Mouse (Mus musculus): ENCODE measurements at regions not wholly inside any gene's neighbourhood (a gene's known extent, or its start where the extent isn't known, plus 50 kb on each side); places are given as distances from the start of the nearest gene placed in this dataset.

DNA sequence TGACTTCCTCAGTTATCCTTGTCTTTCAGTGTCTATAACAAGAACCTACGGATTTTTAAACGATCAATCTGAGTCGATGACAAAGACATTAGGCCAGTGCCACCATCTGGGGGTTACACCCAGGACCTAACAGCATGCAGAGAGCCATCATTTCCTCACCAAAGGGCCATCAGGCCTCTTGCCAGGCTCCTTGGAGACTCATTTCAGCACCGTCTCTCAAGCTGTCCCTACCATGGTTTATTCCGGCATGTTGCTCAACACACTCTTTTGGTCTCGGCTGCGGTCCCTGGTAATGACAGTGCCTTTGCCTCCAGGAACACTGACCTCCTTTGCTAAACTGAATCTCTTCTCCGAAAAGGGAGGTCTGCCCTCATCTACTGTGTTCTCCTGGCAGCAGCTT, 144.4 kb upstream of the Gm15217 start:
- Histone ChIP-seq H3K79me2 (ENCODE audit: control insufficient read depth, insufficient read depth, low read length, poor library complexity) (no peaks in the 10 kb centered on the region), H3K27me3 (ENCODE audit: control insufficient read depth in 1 of 2, insufficient read depth in 2 of 2, low read length in 2 of 2) (no peaks in the 10 kb centered on the region), H3K4me1 (ENCODE audit: control insufficient read depth in 1 of 2, insufficient read depth in 2 of 2, low read length in 2 of 2) (no peaks in the 10 kb centered on the region), H3K36me3 (ENCODE audit: control insufficient read depth in 1 of 2, insufficient read depth in 2 of 2, low read length in 2 of 2) (no peaks in the 10 kb centered on the region), H3K9me3 (replicated peaks; ENCODE audit: insufficient read depth, low read length) (no peaks in the 10 kb centered on the region), H3K4me3 (ENCODE audit: control insufficient read depth in 1 of 2, insufficient read depth in 1 of 2, low read depth in 2 of 2, low read length in 2 of 2) (no peak overlapping the region), H3K9ac (ENCODE audit: control insufficient read depth, low read depth, low read length, poor library complexity, severe bottlenecking) (no peak overlapping the region), H3K27ac (ENCODE audit: control insufficient read depth, low read depth, low read length) (no peak overlapping the region)
- no peak for DNase-seq (ENCODE audit: low read depth, low spot score)
- TF ChIP-seq UBTF (IDR thresholded peaks at IDR 0.05; ENCODE audit: borderline replicate concordance, insufficient read depth, low read depth, low read length), result no peak
- no peak for TF ChIP-seq NRF1 (IDR thresholded peaks at IDR 0.05; ENCODE audit: insufficient read depth, low read depth, low read length, poor library complexity, severe bottlenecking)
- no peak for TF ChIP-seq USF1 (IDR thresholded peaks at IDR 0.05; ENCODE audit: low read depth, low read length)
- TF ChIP-seq ETS1 (IDR thresholded peaks at IDR 0.05; ENCODE audit: low read depth, low read length), result no peak
- no peak for TF ChIP-seq MYB (IDR thresholded peaks at IDR 0.05; ENCODE audit: low read depth, low read length)
- TF ChIP-seq MEF2A (IDR thresholded peaks at IDR 0.05; ENCODE audit: extremely low read depth, insufficient replicate concordance, low read depth, low read length, poor library complexity, severe bottlenecking), result no peak
- TF ChIP-seq CHD1 (IDR thresholded peaks at IDR 0.05; ENCODE audit: low read depth, low read length), result no peak

DNA sequence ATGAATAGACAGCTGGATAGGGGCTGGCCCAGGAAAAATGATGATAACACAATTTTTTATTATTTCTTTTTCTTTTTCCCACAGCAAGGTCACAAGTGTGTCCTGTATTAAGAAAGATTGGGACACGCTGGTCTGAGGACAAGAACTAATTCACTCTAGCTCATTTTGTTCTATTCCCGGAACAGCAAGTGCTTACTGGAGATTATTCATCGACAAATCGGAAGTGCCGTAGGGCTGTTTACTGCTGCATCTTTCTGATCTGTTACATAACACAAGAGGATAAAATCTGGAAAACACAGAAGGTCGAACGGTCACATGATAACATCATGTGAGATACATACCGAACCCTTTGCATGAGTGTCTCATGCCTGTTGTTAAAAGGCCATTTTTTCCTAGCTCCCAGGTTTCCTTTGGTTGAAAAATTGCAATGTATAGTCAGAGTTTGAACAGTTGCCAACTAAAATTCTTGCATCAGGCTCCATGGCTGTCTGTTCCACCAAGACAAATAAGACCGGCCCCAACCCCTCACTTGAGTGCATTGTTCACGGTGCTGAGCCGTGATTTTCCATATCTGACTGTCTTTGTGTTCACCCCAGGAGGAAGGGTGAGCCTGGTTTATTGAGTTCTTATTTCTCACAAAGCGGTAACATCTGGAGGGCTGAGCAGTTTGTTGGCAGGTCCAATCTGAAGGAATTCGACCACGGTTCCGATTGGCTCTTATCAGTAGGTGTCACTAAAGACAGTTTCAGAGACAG, 139.0 kb upstream of the Gm15217 start:
- no peaks in the 10 kb centered on the region for H3K79me2 ChIP-seq (ENCODE audit: control insufficient read depth, insufficient read depth, low read length, poor library complexity)
- TF ChIP-seq MEF2A (IDR thresholded peaks at IDR 0.05; ENCODE audit: extremely low read depth, insufficient replicate concordance, low read depth, low read length, poor library complexity, severe bottlenecking) (no peak), ZNF384 (IDR thresholded peaks at IDR 0.05; ENCODE audit: low read depth, low read length) (no peak), MAX (IDR thresholded peaks at IDR 0.05; ENCODE audit: low read length) (no peak), TBP (IDR thresholded peaks at IDR 0.05; ENCODE audit: low read depth, low read length) (no peak), ZMIZ1 (IDR thresholded peaks at IDR 0.05; ENCODE audit: low read depth, low read length) (no peak), ZC3H11A (IDR thresholded peaks at IDR 0.05; ENCODE audit: low read depth, low read length) (no peak), CTCF (IDR thresholded peaks at IDR 0.05 in 2 of 3, conservative IDR thresholded peaks at IDR 0.05 in 1 of 3; ENCODE audit: control insufficient read depth in 1 of 3, insufficient read depth in 1 of 3, low read depth in 2 of 3, low read length in 3 of 3, poor library complexity in 1 of 3, severe bottlenecking in 1 of 3) (no peak), GABPA (IDR thresholded peaks at IDR 0.05; ENCODE audit: low read depth, low read length) (no peak), E2F4 (IDR thresholded peaks at IDR 0.05; ENCODE audit: borderline replicate concordance, low read depth, low read length) (no peak), MXI1 (IDR thresholded peaks at IDR 0.05; ENCODE audit: low read depth, low read length) (no peak), EP300 (IDR thresholded peaks at IDR 0.05; ENCODE audit: low read depth in 1 of 2, low read length in 2 of 2) (no peak), ETS1 (IDR thresholded peaks at IDR 0.05; ENCODE audit: low read depth, low read length) (no peak), UBTF (IDR thresholded peaks at IDR 0.05; ENCODE audit: borderline replicate concordance, insufficient read depth, low read depth, low read length) (no peak), POLR2A (IDR thresholded peaks at IDR 0.05; ENCODE audit: control insufficient read depth in 1 of 2, insufficient read depth in 1 of 2, low read depth in 1 of 2, low read length in 2 of 2, poor library complexity in 1 of 2) (no peak), ELF1 (IDR thresholded peaks at IDR 0.05; ENCODE audit: low read depth, low read length) (no peak), MYC (IDR thresholded peaks at IDR 0.05; ENCODE audit: low read depth, low read length) (no peak), USF1 (IDR thresholded peaks at IDR 0.05; ENCODE audit: low read depth, low read length) (no peak), JUND (IDR thresholded peaks at IDR 0.05; ENCODE audit: low read depth, low read length) (no peak), MAZ (IDR thresholded peaks at IDR 0.05; ENCODE audit: low read depth, low read length) (no peak)
- H3K27me3 ChIP-seq (ENCODE audit: control insufficient read depth in 1 of 2, insufficient read depth in 2 of 2, low read length in 2 of 2), result no peaks in the 10 kb centered on the region
- no peak overlapping the region for H3K27ac ChIP-seq (ENCODE audit: control insufficient read depth, low read depth, low read length)
- DNase-seq (ENCODE audit: low read depth, low spot score), result no peak
- H3K4me3 ChIP-seq (ENCODE audit: control insufficient read depth in 1 of 2, insufficient read depth in 1 of 2, low read depth in 2 of 2, low read length in 2 of 2), result no peak overlapping the region
- H3K9me3 ChIP-seq (replicated peaks; ENCODE audit: insufficient read depth, low read length), result no peaks in the 10 kb centered on the region
- no peaks in the 10 kb centered on the region for H3K4me1 ChIP-seq (ENCODE audit: control insufficient read depth in 1 of 2, insufficient read depth in 2 of 2, low read length in 2 of 2)
- no peaks in the 10 kb centered on the region for H3K36me3 ChIP-seq (ENCODE audit: control insufficient read depth in 1 of 2, insufficient read depth in 2 of 2, low read length in 2 of 2)
- H3K9ac ChIP-seq (ENCODE audit: control insufficient read depth, low read depth, low read length, poor library complexity, severe bottlenecking), result no peak overlapping the region

Measured in MEL (cell line).